ENCODE assay signal across 22 mouse cellular contexts in genomic region chr2:9367801-9368584, GRCm38 (mm10).
A peak's percentile ranks its signal among the peaks of the same experiment; 100 is the strongest.
DNase-seq lines count a peak whose midpoint lies in the region; ATAC-seq lines count a peak whose summit lies in the region.
"Had no signal": no experiment of that assay in that cellular context is flagged by ENCODE, and none has a peak within 500 bp of the region (broad histone marks: within the 10 kb centered on the region; RNA-seq: fewer than 3 reads in every experiment).

No protein-coding gene starts in this region.

- ATAC-seq in CD4-positive, CD25-positive, alpha-beta regulatory T cell, adult 4 months = peak; percentile 80
- 0 out of 2 replicates have a peak, but pooled peaks have one; percentile 30 for ATAC-seq in megakaryocyte, adult 5-6 weeks (ENCODE audit: poor library complexity, severe bottlenecking)
- ATAC-seq: forebrain, embryonic 13.5 days; forebrain, embryonic 16.5 days; Patski had no signal

- peak; percentile 40 for DNase-seq in CD4-positive helper T cell, adult 2 months (ENCODE audit: low read depth, low spot score)
- peak; percentile 72 for DNase-seq in induced T-regulatory cell, adult 2 months (ENCODE audit: low read depth)
- DNase-seq in right cerebral cortex, postnatal 10 days (ENCODE audit: low spot score in 2 of 2) = no peak
- no peak for DNase-seq in frontal cortex, postnatal 25 days (ENCODE audit: low spot score in 2 of 2)
- no peak for DNase-seq in spleen, postnatal 36 days (ENCODE audit: low spot score in 2 of 2)
- DNase-seq: adrenal gland, adult 2 months; adrenal gland, postnatal 14 days; B cell, adult 2 months; cerebellum, adult 11-12 months; cerebellum, adult 8-10 months; cerebellum, postnatal 14 days; gastrocnemius, adult 2 months; gastrocnemius, postnatal 14 days; heart, adult 2 months; heart, postnatal 14 days; heart, postnatal 4 days; kidney, adult 18-20 months had no signal

Comparison
In these comparisons a context has a peak if more than half of its experiments do, and no peak if none do; other contexts are left out.
1. DNase-seq: peak in CD4-positive helper T cell, adult 2 months (single experiment) and induced T-regulatory cell, adult 2 months (single experiment); none in right cerebral cortex, postnatal 10 days (0 of 2), frontal cortex, postnatal 25 days (0 of 2) and spleen, postnatal 36 days (0 of 2).